Mouse (Mus musculus) olfactory bulb, adult 2 months (tissue): ENCODE measurements around the gene Gm12184. TPM values are rescaled to one million over a fixed set of nuclear protein-coding genes. Genes with fewer than 3 reads are reported as not detected.
A peak's percentile ranks its signal among the peaks of the same experiment; 100 is the strongest.

Source experiments
- H3K27ac ChIP-seq: fragments of 200-500 bp; 2 replicates; pipeline ENCODE4 v1.5.1; 2012; ENCODE audit warnings: low read depth, low read length; ENCODE audit not compliant: insufficient read depth
- H3K4me1 ChIP-seq: fragments of 200-500 bp; 2 replicates; pipeline ENCODE4 v1.6.1; 2012; ENCODE audit warnings: low read length; ENCODE audit not compliant: control insufficient read depth, insufficient read depth
- H3K4me3 ChIP-seq: fragments of 200-500 bp; 2 replicates; pipeline ENCODE4 v1.5.1; 2012; ENCODE audit warnings: mild to moderate bottlenecking, low read depth, low read length, moderate library complexity; ENCODE audit not compliant: insufficient read depth
- CTCF ChIP-seq: fragments of 200-500 bp; IDR thresholded peaks from 2 replicates; pipeline ENCODE4 v1.5.1; 2012; ENCODE audit warnings: low read depth, mild to moderate bottlenecking, low read length, moderate library complexity; ENCODE audit not compliant: insufficient read depth
- POLR2A ChIP-seq: fragments of 200-500 bp; IDR thresholded peaks from 2 replicates; pipeline ENCODE4 v1.6.1; 2012; ENCODE audit warnings: mild to moderate bottlenecking, low read depth, low read length, moderate library complexity; ENCODE audit not compliant: insufficient read depth
- WGBS: fragments of 180-500 bp; shearing (Covaris S2); methylation state at CpG from one replicate; pipeline ENCODE4 v1.1.7; 2018; 5-methylcytosine and 5-hydroxymethylcytosine counted together
- polyA plus RNA-seq: library from polyadenylated mRNA; stranded (reverse); fragments of >200 nt; gene quantifications from 2 replicates; pipeline ENCODE4 v1.2.4, GENCODE M21; 2012; ENCODE audit warnings: low replicate concordance; ENCODE audit not compliant: missing spikeins, insufficient read depth, insufficient read length

The Gm12184 gene
- polyA plus RNA-seq, 1 experiment: not detected

DNA sequence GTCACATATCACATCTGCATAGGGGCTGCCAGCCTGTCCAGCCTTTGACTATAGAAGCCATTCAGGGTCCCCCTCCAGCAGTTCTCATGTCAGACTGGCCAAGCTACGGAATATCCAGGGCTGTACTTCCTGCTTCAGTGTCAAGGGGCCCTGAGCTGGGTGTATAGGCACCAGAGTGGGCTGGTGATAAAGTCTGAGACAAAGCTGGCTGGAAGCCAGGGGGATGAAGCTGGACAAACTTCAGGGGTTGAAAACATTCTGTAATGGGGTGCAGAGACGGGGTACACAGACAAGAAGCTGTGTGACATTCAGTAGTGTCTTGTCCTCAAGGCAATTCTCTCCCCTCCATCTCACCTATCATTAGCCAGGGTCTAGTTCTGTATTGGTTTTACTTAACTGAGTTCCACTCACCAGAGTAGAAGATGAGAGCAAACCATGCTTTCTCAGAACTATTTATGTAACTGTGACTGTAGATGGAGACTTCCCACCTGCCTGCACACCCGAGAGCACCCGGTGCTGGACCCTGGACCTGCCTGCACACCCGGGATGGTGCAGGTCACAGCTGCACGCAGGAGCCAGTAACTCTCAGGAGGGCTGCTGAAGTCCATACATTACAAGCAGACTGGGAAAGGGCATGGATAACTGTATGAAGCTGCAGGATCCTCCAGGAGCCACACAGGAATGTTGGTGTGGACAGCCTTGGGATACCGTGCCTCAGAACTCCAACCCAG lies 43.1 kb upstream of the Gm12184 start:
- TF ChIP-seq POLR2A (no peak), CTCF (no peak)
- H3K4me3 ChIP-seq: peak overlapping the region; percentile 24
- no peak overlapping the region for H3K27ac ChIP-seq
- peaks cover 11% of the 10 kb centered on the region for H3K4me1 ChIP-seq
- 81% methylated on average over 7 of the region's 7 CpGs for WGBS

DNA sequence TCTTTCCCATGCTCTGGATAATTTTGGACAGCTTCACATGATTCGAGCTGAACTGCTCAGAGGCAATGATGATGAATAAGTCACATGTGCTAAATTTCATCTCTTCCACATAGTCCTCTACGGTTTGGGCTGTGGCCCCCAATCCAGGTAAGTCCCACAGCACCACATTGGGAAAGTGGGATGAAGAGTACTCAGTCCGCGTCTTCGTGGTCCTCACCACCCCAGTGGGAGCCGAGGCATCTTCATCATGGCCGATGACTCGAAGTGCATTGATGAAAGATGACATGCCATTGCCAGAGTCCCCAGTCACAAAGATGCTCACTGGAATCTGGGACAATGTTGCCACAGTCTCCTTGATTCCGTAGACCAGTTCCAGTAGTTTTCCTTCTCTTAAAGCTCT lies 40.0 kb upstream of the Gm12184 start:
- Histone ChIP-seq H3K27ac (no peak overlapping the region), H3K4me1 (peaks cover 5% of the 10 kb centered on the region; the same call in 1 of the 2 replicates), H3K4me3 (no peak overlapping the region)
- no peak for TF ChIP-seq CTCF
- no peak for TF ChIP-seq POLR2A
- 97% methylated on average over 9 of the region's 9 CpGs for WGBS

DNA sequence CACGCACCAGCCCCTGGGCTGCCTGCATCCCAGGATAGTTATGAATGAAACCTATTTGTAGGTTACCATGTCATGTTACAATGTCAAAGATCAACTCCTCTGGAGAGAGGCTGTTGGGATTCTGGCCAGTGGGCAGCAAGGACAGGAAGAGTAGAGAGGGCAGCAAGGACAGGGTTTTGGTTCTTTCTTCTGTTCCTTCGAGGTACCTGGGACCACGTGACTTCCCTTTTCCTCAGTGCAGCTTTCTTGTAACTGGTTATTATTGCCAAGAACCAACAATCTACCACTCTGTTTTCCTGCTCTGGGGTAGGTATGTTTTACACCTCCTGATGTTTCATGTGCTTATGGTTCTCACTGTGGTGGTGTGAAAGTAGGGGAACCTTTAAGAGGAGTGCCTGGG lies 37.4 kb upstream of the Gm12184 start:
- TF ChIP-seq POLR2A: no peak
- no peak for TF ChIP-seq CTCF
- Histone ChIP-seq H3K27ac (no peak overlapping the region), H3K4me3 (no peak overlapping the region), H3K4me1 (no peaks in the 10 kb centered on the region)
- WGBS: 88% methylated on average over 3 of the region's 3 CpGs

DNA sequence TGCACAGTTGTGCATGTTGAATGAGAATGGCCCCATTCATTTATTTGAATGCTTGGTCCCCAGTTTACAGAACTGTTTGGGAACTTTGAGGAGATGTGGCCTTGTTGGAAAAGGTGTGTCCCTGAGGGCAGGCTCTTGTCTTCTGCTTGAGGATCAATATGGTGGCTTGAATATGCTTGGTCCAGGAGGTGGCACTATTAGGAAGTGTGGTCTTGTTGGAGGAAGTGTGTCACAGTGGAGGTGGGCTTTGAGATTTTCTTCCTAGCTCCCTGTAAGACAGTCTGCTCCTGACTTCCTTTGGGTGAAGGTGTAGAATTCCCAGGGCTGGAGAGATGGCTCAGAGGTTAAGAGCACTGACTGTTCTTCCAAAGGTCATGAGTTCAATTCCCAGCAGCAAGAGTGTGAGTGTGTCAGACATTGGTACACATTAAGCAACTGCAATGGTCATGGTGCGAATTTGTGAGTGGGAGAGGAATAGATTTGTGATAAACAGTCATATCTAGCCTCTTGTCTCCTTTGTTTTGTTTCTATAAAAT lies 36.4 kb upstream of the Gm12184 start:
- Histone ChIP-seq H3K27ac (no peak overlapping the region), H3K4me1 (peaks cover 5% of the 10 kb centered on the region; the same call in 1 of the 2 replicates), H3K4me3 (no peak overlapping the region)
- TF ChIP-seq CTCF: no peak
- no peak for TF ChIP-seq POLR2A
- WGBS: 90% methylated on average over 1 of the region's 1 CpGs

DNA sequence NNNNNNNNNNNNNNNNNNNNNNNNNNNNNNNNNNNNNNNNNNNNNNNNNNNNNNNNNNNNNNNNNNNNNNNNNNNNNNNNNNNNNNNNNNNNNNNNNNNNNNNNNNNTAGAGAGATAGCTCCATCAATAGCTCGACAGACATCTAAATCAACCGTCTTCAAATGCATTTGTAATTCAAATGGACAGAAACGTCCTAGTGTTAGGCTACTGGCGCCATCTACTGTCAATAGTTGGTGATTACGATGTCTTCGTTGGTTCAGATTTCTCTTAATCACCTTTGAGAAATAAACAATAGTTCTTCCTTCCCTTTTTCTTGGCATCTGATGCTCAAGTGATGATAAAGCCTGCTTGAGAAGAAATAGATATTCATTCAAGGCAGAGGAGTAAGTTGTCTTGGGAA lies 32.6 kb upstream of the Gm12184 start:
- Histone ChIP-seq H3K4me1 (peaks cover 5% of the 10 kb centered on the region; the same call in 1 of the 2 replicates), H3K27ac (no peak overlapping the region), H3K4me3 (no peak overlapping the region)
- no peak for TF ChIP-seq POLR2A
- no peak for TF ChIP-seq CTCF
- WGBS: under 1% methylated on average over 6 of the region's 6 CpGs

DNA sequence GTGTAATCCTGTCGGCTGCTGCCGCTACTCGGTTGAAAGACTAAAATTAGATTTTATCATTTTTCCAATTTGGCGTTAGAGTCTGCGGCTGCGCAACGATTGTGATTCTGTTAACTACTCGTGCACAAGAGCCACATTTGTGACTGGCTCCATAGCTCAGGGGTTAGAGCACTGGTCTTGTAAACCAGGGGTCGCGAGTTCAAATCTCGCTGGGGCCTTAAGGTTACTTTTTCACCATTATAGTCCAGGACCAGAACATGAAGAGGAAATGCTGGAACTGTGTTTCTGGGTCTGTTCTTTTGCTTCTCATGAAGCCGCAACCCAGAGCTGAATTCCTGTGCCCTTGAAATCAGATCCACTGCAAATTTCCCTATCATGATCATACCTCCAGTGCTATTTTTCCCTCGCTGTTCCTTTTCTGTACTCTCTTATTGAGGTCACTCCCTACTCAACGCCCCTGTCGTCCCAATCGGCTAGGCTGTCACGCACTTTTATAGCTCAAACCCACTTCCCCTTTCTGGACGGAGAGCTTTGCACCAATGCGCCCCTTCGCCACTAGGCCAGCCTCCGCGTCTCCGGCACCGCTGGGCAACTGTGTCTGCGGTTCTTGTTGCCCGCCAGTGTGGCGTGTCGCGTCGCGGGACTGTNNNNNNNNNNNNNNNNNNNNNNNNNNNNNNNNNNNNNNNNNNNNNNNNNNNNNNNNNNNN lies 27.2 kb upstream of the Gm12184 start:
- peak overlapping the region; percentile 81 for H3K27ac ChIP-seq
- H3K4me3 ChIP-seq: peak overlapping the region; percentile 62
- H3K4me1 ChIP-seq: peaks cover 8% of the 10 kb centered on the region
- 2% methylated on average over 31 of the region's 31 CpGs for WGBS
- 0 out of 2 replicates have a peak, but pooled peaks have one; percentile 19 for TF ChIP-seq CTCF
- no peak for TF ChIP-seq POLR2A

DNA sequence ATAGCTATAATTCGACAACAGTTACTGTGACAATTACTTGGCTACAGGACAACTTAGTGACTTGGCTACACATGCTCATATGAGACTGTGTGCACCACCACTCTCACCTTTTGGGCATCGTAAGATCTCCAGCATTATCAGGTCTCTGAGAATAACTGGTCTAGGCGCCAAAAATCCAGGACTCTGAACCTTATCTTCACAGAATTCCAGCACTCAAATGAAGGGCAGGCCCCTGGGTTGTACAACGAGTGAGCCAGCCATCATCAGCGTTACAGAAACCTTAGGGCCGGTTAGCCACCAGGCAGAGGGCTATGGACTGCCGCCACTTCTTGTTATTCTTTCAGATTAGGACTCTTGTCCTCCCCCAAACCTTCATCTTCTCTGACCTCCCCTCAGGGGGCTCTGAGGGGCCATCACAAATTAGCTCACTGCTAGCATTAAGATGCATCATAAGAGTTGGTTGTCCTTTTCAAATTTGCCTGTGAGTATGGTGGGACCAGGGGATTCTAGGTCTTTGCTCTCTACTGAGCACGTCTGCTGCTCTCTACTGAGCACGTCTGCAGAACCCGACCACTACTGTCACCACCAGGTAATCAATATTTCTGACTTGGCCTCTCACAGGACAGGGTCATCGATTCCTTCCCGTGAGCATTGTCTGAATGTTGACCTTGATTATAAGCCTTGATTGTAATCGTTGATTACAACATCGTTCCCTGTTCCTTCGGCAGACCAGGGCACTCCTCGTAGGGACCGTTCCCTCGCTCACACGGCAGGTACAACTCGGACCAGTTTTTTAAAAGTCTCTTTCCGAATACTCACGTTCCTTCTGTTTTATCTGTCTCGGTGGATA lies 26.4 kb upstream of the Gm12184 start:
- H3K27ac ChIP-seq: peak overlapping the region; percentile 81
- peaks cover 3% of the 10 kb centered on the region for H3K4me1 ChIP-seq
- TF ChIP-seq CTCF: no peak
- TF ChIP-seq POLR2A: no peak
- peak overlapping the region; percentile 62 for H3K4me3 ChIP-seq
- WGBS: 6% methylated on average over 23 of the region's 23 CpGs

DNA sequence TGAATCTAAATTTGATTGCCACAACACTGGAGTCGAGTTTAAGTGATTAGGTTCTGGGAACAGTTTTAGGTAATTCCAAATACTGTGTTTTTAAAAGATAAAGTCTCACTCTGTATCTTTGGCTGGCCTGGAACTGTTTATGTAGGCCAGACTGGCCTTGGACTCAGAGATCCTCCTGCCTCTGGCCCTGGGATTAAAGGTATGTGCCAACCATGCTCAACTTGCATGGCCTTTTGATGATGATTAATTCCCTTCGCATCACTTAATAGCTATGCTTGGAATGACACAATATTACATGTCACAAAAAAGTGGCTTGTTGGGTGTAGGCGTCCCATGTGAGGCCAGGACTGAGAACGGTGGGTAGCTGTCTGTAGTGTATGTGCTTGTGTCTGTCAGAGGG lies 25.7 kb upstream of the Gm12184 start:
- WGBS: 42% methylated on average over 4 of the region's 4 CpGs
- Histone ChIP-seq H3K27ac (no peak overlapping the region), H3K4me3 (no peak overlapping the region), H3K4me1 (peaks cover 3% of the 10 kb centered on the region)
- TF ChIP-seq CTCF (no peak), POLR2A (no peak)
